17 mouse cellular contexts compared by ENCODE assay signal in the genomic region with DNA sequence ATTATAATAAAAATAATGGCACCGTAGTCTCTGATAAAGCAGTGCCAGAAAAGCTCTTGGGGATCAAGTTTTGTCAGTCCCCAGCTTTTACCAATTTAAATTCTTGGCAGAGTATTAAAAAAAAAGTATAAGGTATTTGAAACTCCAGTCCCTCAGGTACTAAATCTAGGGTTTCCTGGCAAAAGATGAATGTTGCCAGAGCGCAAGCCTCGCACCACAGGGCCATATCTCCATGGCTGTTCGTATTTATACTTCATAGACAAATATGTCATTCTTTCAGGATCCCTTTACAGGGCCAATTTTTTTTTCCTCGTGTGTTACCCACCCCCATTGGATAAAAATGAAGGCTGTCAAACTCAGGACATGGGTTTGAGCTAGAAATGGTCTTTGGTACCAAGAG.
DNase-seq lines count a peak whose midpoint lies in the region; ATAC-seq and TF ChIP-seq lines count a peak whose summit lies in the region.
"Had no signal": no experiment of that assay in that cellular context is flagged by ENCODE, and none has a peak within 500 bp of the region (broad histone marks: within the 10 kb centered on the region; RNA-seq: fewer than 3 reads in every experiment).

No protein-coding gene starts in this region.

- no peak overlapping the region for H3K4me3 ChIP-seq in limb, embryonic 14.5 days (replicated peaks; ENCODE audit: low read length)
- no peak overlapping the region for H3K4me3 ChIP-seq in limb, embryonic 15.5 days
- H3K4me3 ChIP-seq: embryonic facial prominence, embryonic 13.5 days; forebrain, embryonic 13.5 days; forebrain, embryonic 15.5 days had no signal

- no peak overlapping the region for H3K27ac ChIP-seq in limb, embryonic 14.5 days (replicated peaks; ENCODE audit: low read depth, low read length)
- peak overlapping the region; percentile 55; the same call in 1 of the 2 replicates for H3K27ac ChIP-seq in limb, embryonic 15.5 days
- H3K27ac ChIP-seq: forebrain, embryonic 13.5 days; forebrain, embryonic 15.5 days had no signal

- peak; percentile 51; the same call in 1 of the 2 replicates for ATAC-seq in limb, embryonic 14.5 days (ENCODE audit: low FRiP score, low read depth)
- no peak; the same call in 1 of the 2 replicates for ATAC-seq in limb, embryonic 15.5 days (ENCODE audit: insufficient number of reproducible peaks, low FRiP score, low TSS enrichment, low read depth)
- ATAC-seq: forebrain, embryonic 13.5 days; forebrain, embryonic 15.5 days; forebrain, postnatal 0 days had no signal

- no peak overlapping the region for H3K9ac ChIP-seq in limb, embryonic 14.5 days (ENCODE audit: low read depth, low read length, severe bottlenecking)
- H3K9ac ChIP-seq in limb, embryonic 15.5 days, result no peak overlapping the region
- H3K9ac ChIP-seq: embryonic facial prominence, embryonic 13.5 days; forebrain, embryonic 13.5 days; forebrain, embryonic 15.5 days; forebrain, postnatal 0 days had no signal

- TF ChIP-seq POLR2A in limb, embryonic 14.5 days (IDR thresholded peaks at IDR 0.05; ENCODE audit: borderline replicate concordance, extremely low read depth, insufficient read depth, insufficient read length), result no peak

- peak; percentile 63 for DNase-seq in heart, adult 11 months
- DNase-seq in heart, adult 8-10 months (ENCODE audit: low spot score), result no peak
- DNase-seq in limb, embryonic 14.5 days (ENCODE audit: low spot score), result peak; percentile 65
- DNase-seq in adrenal gland, adult 18-20 months (ENCODE audit: low spot score in 2 of 2), result no peak
- DNase-seq: adrenal gland, adult 8-10 months; adrenal gland, postnatal 14 days; adrenal gland, postnatal 36 days; cerebellum, adult 11-12 months; cerebellum, adult 2 months; cerebellum, adult 9-10 months; cerebellum, postnatal 10 days; cerebellum, postnatal 25 days; forebrain, postnatal 0 days had no signal

- no peaks in the 10 kb centered on the region for H3K27me3 ChIP-seq in limb, embryonic 14.5 days (ENCODE audit: control insufficient read depth, insufficient read depth, low read length)
- H3K27me3 ChIP-seq in limb, embryonic 15.5 days, result no peaks in the 10 kb centered on the region
- H3K27me3 ChIP-seq: embryonic facial prominence, embryonic 13.5 days; forebrain, embryonic 13.5 days; forebrain, embryonic 15.5 days had no signal

- peaks cover 40% of the 10 kb centered on the region for H3K4me1 ChIP-seq in limb, embryonic 14.5 days (ENCODE audit: control insufficient read depth, insufficient read depth, low read length)
- peaks cover 41% of the 10 kb centered on the region for H3K4me1 ChIP-seq in limb, embryonic 15.5 days
- H3K4me1 ChIP-seq: forebrain, embryonic 13.5 days had no signal

- no peaks in the 10 kb centered on the region for H3K9me3 ChIP-seq in limb, embryonic 14.5 days (ENCODE audit: control insufficient read depth, low read length)
- H3K9me3 ChIP-seq in limb, embryonic 15.5 days, result no peaks in the 10 kb centered on the region
- H3K9me3 ChIP-seq: embryonic facial prominence, embryonic 13.5 days; forebrain, embryonic 13.5 days; forebrain, embryonic 15.5 days had no signal

- H3K36me3 ChIP-seq in limb, embryonic 14.5 days (ENCODE audit: control insufficient read depth, insufficient read depth, low read length), result no peaks in the 10 kb centered on the region
- H3K36me3 ChIP-seq in limb, embryonic 15.5 days, result no peaks in the 10 kb centered on the region
- H3K36me3 ChIP-seq: embryonic facial prominence, embryonic 13.5 days; forebrain, embryonic 15.5 days had no signal

- WGBS in limb, embryonic 14.5 days, result 23% methylated on average over 5 of the region's 5 CpGs
- WGBS in limb, embryonic 15.5 days, result 28% methylated on average over 5 of the region's 5 CpGs

- no peak overlapping the region for H3K4me2 ChIP-seq in limb, embryonic 14.5 days (replicated peaks; ENCODE audit: low read depth, low read length, severe bottlenecking)
- no peak overlapping the region for H3K4me2 ChIP-seq in limb, embryonic 15.5 days
- H3K4me2 ChIP-seq: embryonic facial prominence, embryonic 13.5 days; forebrain, embryonic 13.5 days; forebrain, embryonic 15.5 days had no signal

Comparison
In these comparisons a context has a peak if more than half of its experiments do, and no peak if none do; other contexts are left out.
1. DNase-seq: peak in heart, adult 11 months (single experiment) and limb, embryonic 14.5 days (single experiment); none in heart, adult 8-10 months (single experiment) and adrenal gland, adult 18-20 months (0 of 2).